Mouse (Mus musculus): ENCODE measurements around the gene Atxn7l3.
"Not testable (repeated sequence)": the region's sequence is repeated elsewhere in the genome, so short reads cannot be mapped to it uniquely, and the experiment has no call there.

Gene Atxn7l3

GRCm38 (mm10) chr11:102295598-102296471 lies 596 bp downstream of the Atxn7l3 start:
- peak; percentile 57 to 81 for DNase-seq (ENCODE audit: low spot score in 2 of 2)

GRCm38 (mm10) chr11:102294887-102295597 lies 1.4 kb downstream of the Atxn7l3 start:
- DNase-seq (ENCODE audit: low spot score in 2 of 2): peak; percentile 60 to 78

- DNase-seq (ENCODE audit: low spot score in 2 of 2): peak in 1 of 2 experiments; percentile 13
Observed at GRCm38 (mm10) chr11:102294416-102294815, 2.0 kb downstream of the Atxn7l3 start.

GRCm38 (mm10) chr11:102293971-102294370 lies 2.5 kb downstream of the Atxn7l3 start:
- DNase-seq (ENCODE audit: low spot score in 2 of 2): peak; percentile 11 to 62

GRCm38 (mm10) chr11:102291051-102291535 lies 5.3 kb downstream of the Atxn7l3 start:
- peak; percentile 14 to 63 for DNase-seq (ENCODE audit: low spot score in 2 of 2)

GRCm38 (mm10) chr11:102290141-102290540 lies 6.3 kb downstream of the Atxn7l3 start:
- no peak for DNase-seq (ENCODE audit: low spot score in 2 of 2)

GRCm38 (mm10) chr11:102289511-102290100 lies 6.8 kb downstream of the Atxn7l3 start:
- DNase-seq (ENCODE audit: low spot score in 2 of 2): peak in 1 of 2 experiments; percentile 11

GRCm38 (mm10) chr11:102288913-102289312 lies 7.5 kb downstream of the Atxn7l3 start:
- DNase-seq (ENCODE audit: low spot score in 2 of 2): peak in 1 of 2 experiments; percentile 13

- peak in 1 of 2 experiments; percentile 13 for DNase-seq (ENCODE audit: low spot score in 2 of 2)
Observed at GRCm38 (mm10) chr11:102288027-102288804, 8.2 kb downstream of the Atxn7l3 start.

GRCm38 (mm10) chr11:102287485-102287884 lies 8.9 kb downstream of the Atxn7l3 start:
- peak in 1 of 2 experiments; percentile 11 for DNase-seq (ENCODE audit: low spot score in 2 of 2)

GRCm38 (mm10) chr11:102285095-102285834 lies 11.2 kb downstream of the Atxn7l3 start:
- DNase-seq (ENCODE audit: low spot score in 2 of 2): peak in 1 of 2 experiments; percentile 88

- DNase-seq (ENCODE audit: low spot score in 2 of 2): peak; percentile 96 to 97
Observed at GRCm38 (mm10) chr11:102284501-102285094, 11.8 kb downstream of the Atxn7l3 start, which contains the start of gene Tmub2. Gene Tmub2 (plus strand): TSS chr11:102284931.

GRCm38 (mm10) chr11:102283922-102284321 lies 12.5 kb downstream of the Atxn7l3 start:
- DNase-seq (ENCODE audit: low spot score in 2 of 2): peak in 1 of 2 experiments; percentile 13

GRCm38 (mm10) chr11:102280267-102280666 lies 16.2 kb downstream of the Atxn7l3 start:
- not testable (repeated sequence) for DNase-seq (ENCODE audit: low spot score in 2 of 2)

GRCm38 (mm10) chr11:102279595-102279994 lies 16.8 kb downstream of the Atxn7l3 start:
- no peak for DNase-seq (ENCODE audit: low spot score in 2 of 2)

GRCm38 (mm10) chr11:102277754-102278153 lies 18.7 kb downstream of the Atxn7l3 start:
- no peak for DNase-seq (ENCODE audit: low spot score in 2 of 2)

- peak in 1 of 2 experiments; percentile 20 for DNase-seq (ENCODE audit: low spot score in 2 of 2)
Observed at GRCm38 (mm10) chr11:102276411-102276915, 20.0 kb downstream of the Atxn7l3 start.

GRCm38 (mm10) chr11:102268520-102269244 lies 27.7 kb downstream of the Atxn7l3 start, which contains the start of gene Asb16:
Gene Asb16 (plus strand): TSS chr11:102268743.
- no peak for DNase-seq (ENCODE audit: low spot score in 2 of 2)

GRCm38 (mm10) chr11:102267480-102267879 lies 29.0 kb downstream of the Atxn7l3 start:
- DNase-seq (ENCODE audit: low spot score in 2 of 2): peak in 1 of 2 experiments; percentile 54
